Mouse (Mus musculus): ENCODE measurements at regions not wholly inside any gene's neighbourhood (a gene's known extent, or its start where the extent isn't known, plus 50 kb on each side); places are given as distances from the start of the nearest gene placed in this dataset.
"Not testable (repeated sequence)": the region's sequence is repeated elsewhere in the genome, so short reads cannot be mapped to it uniquely, and the experiment has no call there.

- no peak for DNase-seq (ENCODE audit: low spot score in 2 of 2)
These were observed 56.1 kb downstream of the Bbs10 start for GRCm38 (mm10) chr10:111354607-111355006.

- not testable (repeated sequence) for DNase-seq (ENCODE audit: low spot score in 2 of 2)
These were observed 59.9 kb downstream of the Bbs10 start for GRCm38 (mm10) chr10:111358340-111358739.

- DNase-seq (ENCODE audit: low spot score in 2 of 2): no peak
These were observed 63.4 kb downstream of the Bbs10 start for GRCm38 (mm10) chr10:111361749-111362435.

GRCm38 (mm10) chr10:111363729-111364617, 65.5 kb downstream of the Bbs10 start:
- no peak for DNase-seq (ENCODE audit: low spot score in 2 of 2)

GRCm38 (mm10) chr10:111365011-111365410, 66.5 kb downstream of the Bbs10 start:
- no peak for DNase-seq (ENCODE audit: low spot score in 2 of 2)

- not testable (repeated sequence) for DNase-seq (ENCODE audit: low spot score in 2 of 2)
These were observed 70.6 kb downstream of the Bbs10 start for GRCm38 (mm10) chr10:111369046-111369445.

- DNase-seq (ENCODE audit: low spot score in 2 of 2): no peak
These were observed 79.7 kb downstream of the Bbs10 start for GRCm38 (mm10) chr10:111378047-111378618.

- DNase-seq (ENCODE audit: low spot score in 2 of 2): no peak
These were observed 83.2 kb downstream of the Bbs10 start for GRCm38 (mm10) chr10:111381689-111382088.

GRCm38 (mm10) chr10:111382206-111382930, 83.9 kb downstream of the Bbs10 start:
- DNase-seq (ENCODE audit: low spot score in 2 of 2): no peak

GRCm38 (mm10) chr10:111385561-111385960, 87.1 kb downstream of the Bbs10 start:
- no peak for DNase-seq (ENCODE audit: low spot score in 2 of 2)

GRCm38 (mm10) chr10:111387869-111388538, 85.0 kb upstream of the Nap1l1 start:
- no peak for DNase-seq (ENCODE audit: low spot score in 2 of 2)

GRCm38 (mm10) chr10:111388545-111389320, 84.3 kb upstream of the Nap1l1 start:
- DNase-seq (ENCODE audit: low spot score in 2 of 2): no peak

GRCm38 (mm10) chr10:111389890-111390289, 83.1 kb upstream of the Nap1l1 start:
- peak in 1 of 2 experiments; percentile 26 for DNase-seq (ENCODE audit: low spot score in 2 of 2)

GRCm38 (mm10) chr10:111394421-111394820, 78.6 kb upstream of the Nap1l1 start:
- no peak for DNase-seq (ENCODE audit: low spot score in 2 of 2)

GRCm38 (mm10) chr10:111405071-111405470, 68.0 kb upstream of the Nap1l1 start:
- no peak for DNase-seq (ENCODE audit: low spot score in 2 of 2)

GRCm38 (mm10) chr10:111408887-111409286, 64.1 kb upstream of the Nap1l1 start:
- DNase-seq (ENCODE audit: low spot score in 2 of 2): no peak

GRCm38 (mm10) chr10:111409497-111409896, 63.5 kb upstream of the Nap1l1 start:
- no peak for DNase-seq (ENCODE audit: low spot score in 2 of 2)

- DNase-seq (ENCODE audit: low spot score in 2 of 2): no peak
These were observed 62.9 kb upstream of the Nap1l1 start for GRCm38 (mm10) chr10:111410121-111410520.

- DNase-seq (ENCODE audit: low spot score in 2 of 2): no peak
These were observed 61.5 kb upstream of the Nap1l1 start for GRCm38 (mm10) chr10:111411533-111411932.

- no peak for DNase-seq (ENCODE audit: low spot score in 2 of 2)
These were observed 56.4 kb upstream of the Nap1l1 start for GRCm38 (mm10) chr10:111416611-111417130.

All from spleen, postnatal 10 days (tissue).